Mouse (Mus musculus): ENCODE measurements around the gene AI661453.
A peak's percentile ranks its signal among the peaks of the same experiment; 100 is the strongest.
"Not testable (repeated sequence)": the region's sequence is repeated elsewhere in the genome, so short reads cannot be mapped to it uniquely, and the experiment has no call there.

The AI661453 gene

GRCm38 (mm10) chr17:47501946-47502706 lies 65.7 kb downstream of the AI661453 start, which contains the start of gene Taf8:
TSS of gene Taf8 (minus strand) at chr17:47502292.
- peak; percentile 93 for DNase-seq (ENCODE audit: low spot score)

- not testable (repeated sequence) for DNase-seq (ENCODE audit: low spot score)
Observed at GRCm38 (mm10) chr17:47502707-47503045, 66.3 kb downstream of the AI661453 start.

- no peak for DNase-seq (ENCODE audit: low spot score)
Observed at GRCm38 (mm10) chr17:47503689-47504088, 67.3 kb downstream of the AI661453 start.

GRCm38 (mm10) chr17:47504228-47504627 lies 67.8 kb downstream of the AI661453 start:
- no peak for DNase-seq (ENCODE audit: low spot score)

GRCm38 (mm10) chr17:47504941-47505346 lies 68.5 kb downstream of the AI661453 start, which contains the start of gene Ccnd3:
TSS of gene Ccnd3 (plus strand) at chr17:47505051.
- peak; percentile 96 for DNase-seq (ENCODE audit: low spot score)

- DNase-seq (ENCODE audit: low spot score), result no peak
Observed at GRCm38 (mm10) chr17:47505566-47505965, 69.2 kb downstream of the AI661453 start.

GRCm38 (mm10) chr17:47506042-47506441 lies 69.6 kb downstream of the AI661453 start:
- no peak for DNase-seq (ENCODE audit: low spot score)

- DNase-seq (ENCODE audit: low spot score), result no peak
Observed at GRCm38 (mm10) chr17:47506697-47507096, 70.3 kb downstream of the AI661453 start.

GRCm38 (mm10) chr17:47507523-47507922 lies 71.1 kb downstream of the AI661453 start:
- no peak for DNase-seq (ENCODE audit: low spot score)

- peak; percentile 100 for DNase-seq (ENCODE audit: low spot score)
Observed at GRCm38 (mm10) chr17:47508012-47508608, 71.7 kb downstream of the AI661453 start.

- DNase-seq (ENCODE audit: low spot score), result peak; percentile 51
Observed at GRCm38 (mm10) chr17:47509031-47509705, 72.8 kb downstream of the AI661453 start.

- peak; percentile 99 for DNase-seq (ENCODE audit: low spot score)
Observed at GRCm38 (mm10) chr17:47511111-47512020, 75.0 kb downstream of the AI661453 start.

- DNase-seq (ENCODE audit: low spot score), result no peak
Observed at GRCm38 (mm10) chr17:47512956-47513775, 76.8 kb downstream of the AI661453 start.

- no peak for DNase-seq (ENCODE audit: low spot score)
Observed at GRCm38 (mm10) chr17:47515180-47515844, 78.9 kb downstream of the AI661453 start.

GRCm38 (mm10) chr17:47516232-47516631 lies 79.8 kb downstream of the AI661453 start:
- DNase-seq (ENCODE audit: low spot score), result no peak

GRCm38 (mm10) chr17:47518205-47518604 lies 81.8 kb downstream of the AI661453 start:
- DNase-seq (ENCODE audit: low spot score), result peak; percentile 56

All from lung, postnatal 25 days (tissue).